Mouse (Mus musculus) neural tube, embryonic 12.5 days (tissue): ENCODE results near the gene Chmp4b. TPM values are rescaled to one million over a fixed set of nuclear protein-coding genes. Genes with fewer than 3 reads are reported as not detected.

Experiments used
- ATAC-seq: fragments of 200-750 bp; cut with Nextera tagmentation; 2 replicates; pipeline ENCODE4 v1.8.0; 2017; ENCODE audit warnings: low read depth, mild to moderate bottlenecking, moderate TSS enrichment, moderate library complexity; ENCODE audit not compliant: low FRiP score
- H3K27ac ChIP-seq: fragments of 300-500 bp; sonication (generic); 2 replicates; pipeline ENCODE4 v1.5.1; 2016
- H3K27me3 ChIP-seq: fragments of 300-500 bp; sonication (generic); replicated peaks from 2 replicates; pipeline ENCODE4 v1.6.1; 2016; ENCODE audit warnings: mild to moderate bottlenecking
- H3K36me3 ChIP-seq: fragments of 300-500 bp; sonication (generic); 2 replicates; pipeline ENCODE4 v1.6.1; 2016; ENCODE audit warnings: mild to moderate bottlenecking
- H3K4me1 ChIP-seq: fragments of 300-500 bp; sonication (generic); 2 replicates; pipeline ENCODE4 v1.6.1; 2016
- H3K4me2 ChIP-seq: fragments of 300-500 bp; sonication (generic); replicated peaks from 2 replicates; pipeline ENCODE4 v1.6.1; 2016; ENCODE audit warnings: mild to moderate bottlenecking
- H3K4me3 ChIP-seq: fragments of 300-500 bp; sonication (generic); 2 replicates; pipeline ENCODE4 v1.5.1; 2016
- H3K9ac ChIP-seq: fragments of 300-500 bp; sonication (generic); 2 replicates; pipeline ENCODE4 v1.6.1; 2016; ENCODE audit warnings: mild to moderate bottlenecking
- H3K9me3 ChIP-seq: fragments of 300-500 bp; sonication (generic); 2 replicates; pipeline ENCODE4 v1.6.1; 2016; ENCODE audit warnings: mild to moderate bottlenecking
- WGBS: fragments of 180-500 bp; shearing (Covaris S2); methylation state at CpG from one replicate; pipeline ENCODE4 v1.1.7; 2016; 5-methylcytosine and 5-hydroxymethylcytosine counted together
- polyA plus RNA-seq: library from polyadenylated mRNA; unstranded; fragments of >200 nt; fragmentation: Nextera tagmentation; extraction: Ambion mirVana; gene quantifications from 2 replicates; pipeline ENCODE4 v1.2.1, GENCODE M21; 2016

Gene Chmp4b
- polyA plus RNA-seq, 1 experiment from 2014 or later: 21.8 TPM

- H3K4me2 ChIP-seq: no peak overlapping the region
- H3K36me3 ChIP-seq: peaks cover 22% of the 10 kb centered on the region
- 26% methylated on average over 3 of the region's 3 CpGs for WGBS
- H3K4me3 ChIP-seq: no peak overlapping the region
- ATAC-seq: no peak
- no peaks in the 10 kb centered on the region for H3K27me3 ChIP-seq
- H3K9me3 ChIP-seq: 0 out of 2 replicates have a peak, but pooled peaks cover 4% of the 10 kb centered on the region
- no peak overlapping the region for H3K9ac ChIP-seq
- no peaks in the 10 kb centered on the region for H3K4me1 ChIP-seq
- no peak overlapping the region for H3K27ac ChIP-seq
Observed at GRCm38 (mm10) chr2:154648086-154648485, 3.4 kb upstream of the Chmp4b start.

GRCm38 (mm10) chr2:154650404-154650803 lies 1.1 kb upstream of the Chmp4b start:
- H3K27me3 ChIP-seq: no peaks in the 10 kb centered on the region
- no peaks in the 10 kb centered on the region for H3K4me1 ChIP-seq
- H3K4me3 ChIP-seq: no peak overlapping the region
- H3K9ac ChIP-seq: no peak overlapping the region
- 84% methylated on average over 3 of the region's 3 CpGs for WGBS
- no peak for ATAC-seq
- no peak overlapping the region for H3K27ac ChIP-seq
- peaks cover 7% of the 10 kb centered on the region for H3K36me3 ChIP-seq
- H3K9me3 ChIP-seq: 0 out of 2 replicates have a peak, but pooled peaks cover 4% of the 10 kb centered on the region
- no peak overlapping the region for H3K4me2 ChIP-seq

- no peak overlapping the region for H3K4me3 ChIP-seq
- ATAC-seq: no peak
- H3K27me3 ChIP-seq: no peaks in the 10 kb centered on the region
- no peak overlapping the region for H3K9ac ChIP-seq
- H3K4me1 ChIP-seq: peaks cover 22% of the 10 kb centered on the region
- 95% methylated on average over 12 of the region's 12 CpGs for WGBS
- no peak overlapping the region for H3K4me2 ChIP-seq
- no peak overlapping the region for H3K27ac ChIP-seq
- H3K9me3 ChIP-seq: 0 out of 2 replicates have a peak, but pooled peaks cover 4% of the 10 kb centered on the region
- H3K36me3 ChIP-seq: no peaks in the 10 kb centered on the region
Observed at GRCm38 (mm10) chr2:154654976-154655375, 3.5 kb downstream of the Chmp4b start.

- peaks cover 6% of the 10 kb centered on the region; the same call in 1 of the 2 replicates for H3K36me3 ChIP-seq
- ATAC-seq: no peak
- peak overlapping the region; percentile 91 for H3K4me2 ChIP-seq
- peaks cover 22% of the 10 kb centered on the region for H3K4me1 ChIP-seq
- no peak overlapping the region for H3K9ac ChIP-seq
- no peak overlapping the region for H3K27ac ChIP-seq
- 87% methylated on average over 2 of the region's 2 CpGs for WGBS
- no peaks in the 10 kb centered on the region for H3K9me3 ChIP-seq
- H3K27me3 ChIP-seq: no peaks in the 10 kb centered on the region
- H3K4me3 ChIP-seq: no peak overlapping the region
Observed at GRCm38 (mm10) chr2:154655878-154656414, 4.4 kb downstream of the Chmp4b start.

GRCm38 (mm10) chr2:154656710-154657485 lies 5.4 kb downstream of the Chmp4b start:
- H3K36me3 ChIP-seq: peaks cover 15% of the 10 kb centered on the region; the same call in 1 of the 2 replicates
- peak; percentile 99 for ATAC-seq
- no peaks in the 10 kb centered on the region for H3K27me3 ChIP-seq
- WGBS: 1% methylated on average over 65 of the region's 67 CpGs
- peak overlapping the region; percentile 84 for H3K4me3 ChIP-seq
- H3K9me3 ChIP-seq: no peaks in the 10 kb centered on the region
- H3K4me2 ChIP-seq: peak overlapping the region; percentile 91
- peak overlapping the region; percentile 86 for H3K9ac ChIP-seq
- peaks cover 22% of the 10 kb centered on the region for H3K4me1 ChIP-seq
- H3K27ac ChIP-seq: peak overlapping the region; percentile 42; the same call in 1 of the 2 replicates

GRCm38 (mm10) chr2:154657486-154658237 lies 6.2 kb downstream of the Chmp4b start:
- Histone ChIP-seq H3K4me3 (peak overlapping the region; percentile 84), H3K9ac (peak overlapping the region; percentile 86), H3K27ac (no peak overlapping the region), H3K36me3 (peaks cover 15% of the 10 kb centered on the region; the same call in 1 of the 2 replicates), H3K9me3 (no peaks in the 10 kb centered on the region), H3K4me1 (peaks cover 22% of the 10 kb centered on the region), H3K4me2 (peak overlapping the region; percentile 91), H3K27me3 (no peaks in the 10 kb centered on the region)
- peak; percentile 46 for ATAC-seq
- 15% methylated on average over 12 of the region's 12 CpGs for WGBS

GRCm38 (mm10) chr2:154659070-154659469 lies 7.6 kb downstream of the Chmp4b start:
- no peaks in the 10 kb centered on the region for H3K9me3 ChIP-seq
- 92% methylated on average over 4 of the region's 4 CpGs for WGBS
- no peak for ATAC-seq
- H3K4me1 ChIP-seq: peaks cover 22% of the 10 kb centered on the region
- no peaks in the 10 kb centered on the region for H3K27me3 ChIP-seq
- H3K4me2 ChIP-seq: peak overlapping the region; percentile 91
- H3K36me3 ChIP-seq: peaks cover 15% of the 10 kb centered on the region; the same call in 1 of the 2 replicates
- H3K4me3 ChIP-seq: no peak overlapping the region
- H3K27ac ChIP-seq: no peak overlapping the region
- peak overlapping the region; percentile 86; the same call in 1 of the 2 replicates for H3K9ac ChIP-seq

GRCm38 (mm10) chr2:154659531-154660074 lies 8.1 kb downstream of the Chmp4b start:
- Histone ChIP-seq H3K27ac (no peak overlapping the region), H3K9me3 (no peaks in the 10 kb centered on the region), H3K4me1 (peaks cover 22% of the 10 kb centered on the region), H3K9ac (no peak overlapping the region), H3K27me3 (no peaks in the 10 kb centered on the region), H3K4me3 (no peak overlapping the region), H3K4me2 (peak overlapping the region; percentile 91), H3K36me3 (peaks cover 15% of the 10 kb centered on the region; the same call in 1 of the 2 replicates)
- WGBS: 78% methylated on average over 4 of the region's 5 CpGs
- ATAC-seq: no peak

GRCm38 (mm10) chr2:154668680-154669079 lies 17.2 kb downstream of the Chmp4b start:
- Histone ChIP-seq H3K27ac (no peak overlapping the region), H3K4me1 (peaks cover 7% of the 10 kb centered on the region; the same call in 1 of the 2 replicates)
- 82% methylated on average over 7 of the region's 7 CpGs for WGBS

GRCm38 (mm10) chr2:154670106-154670505 lies 18.6 kb downstream of the Chmp4b start:
- Histone ChIP-seq H3K36me3 (no peaks in the 10 kb centered on the region; the same call in 1 of the 2 replicates), H3K9ac (no peak overlapping the region), H3K27me3 (no peaks in the 10 kb centered on the region), H3K4me3 (no peak overlapping the region), H3K9me3 (no peaks in the 10 kb centered on the region), H3K27ac (no peak overlapping the region), H3K4me2 (no peak overlapping the region), H3K4me1 (peaks cover 7% of the 10 kb centered on the region; the same call in 1 of the 2 replicates)
- no peak for ATAC-seq
- 79% methylated on average over 4 of the region's 4 CpGs for WGBS

More at GRCm38 (mm10) chr2:154668680-154669079, 17.2 kb downstream of the Chmp4b start:
- ATAC-seq: no peak
- H3K4me3 ChIP-seq: no peak overlapping the region
- no peak overlapping the region for H3K4me2 ChIP-seq
- no peaks in the 10 kb centered on the region for H3K27me3 ChIP-seq
- H3K9me3 ChIP-seq: no peaks in the 10 kb centered on the region
- H3K36me3 ChIP-seq: no peaks in the 10 kb centered on the region; the same call in 1 of the 2 replicates
- no peak overlapping the region for H3K9ac ChIP-seq

GRCm38 (mm10) chr2:154670741-154671140 lies 19.2 kb downstream of the Chmp4b start:
- H3K9ac ChIP-seq: no peak overlapping the region
- no peak for ATAC-seq
- H3K4me3 ChIP-seq: no peak overlapping the region
- H3K27ac ChIP-seq: no peak overlapping the region
- H3K27me3 ChIP-seq: no peaks in the 10 kb centered on the region
- no peaks in the 10 kb centered on the region; the same call in 1 of the 2 replicates for H3K36me3 ChIP-seq
- 85% methylated on average over 4 of the region's 4 CpGs for WGBS
- H3K4me2 ChIP-seq: no peak overlapping the region
- H3K9me3 ChIP-seq: no peaks in the 10 kb centered on the region
- peaks cover 7% of the 10 kb centered on the region; the same call in 1 of the 2 replicates for H3K4me1 ChIP-seq
